Mouse (Mus musculus) heart, postnatal 0 days (tissue): Measurements from ENCODE around the gene Ppp6r1.

Experiments
- CTCF ChIP-seq: IDR thresholded peaks from 2 replicates; pipeline ENCODE4 v1.5.1; 2016; ENCODE audit warnings: antibody characterized with exemption, control low read depth, low read depth
- EP300 ChIP-seq: IDR thresholded peaks from 2 replicates; pipeline ENCODE4 v1.6.1; 2016; ENCODE audit warnings: antibody characterized with exemption, low read depth

- TF ChIP-seq CTCF: no peak
- no peak for TF ChIP-seq EP300
Measured at GRCm38 (mm10) chr7:4641155-4641554, 17.7 kb downstream of the Ppp6r1 start.
